Mouse (Mus musculus) Patski (cell line): ENCODE data around the gene Rdh5. TPM values are rescaled to one million over a fixed set of nuclear protein-coding genes. Genes with fewer than 3 reads are reported as not detected.

Source experiments
- ATAC-seq: fragments of 100-300 bp; one replicate; pipeline ENCODE4 v1.8.0; 2021
- CTCF ChIA-PET: fragments of 350-600 bp; sonication (Branson Sonifier 250); formaldehyde crosslinking; loops from one replicate; lab custom pipeline; 2022; ENCODE audit warnings: inconsistent platforms; lab: Charles Lee
- POLR2A ChIA-PET: fragments of 350-600 bp; sonication (Branson Sonifier 250); formaldehyde crosslinking; loops from one replicate; lab custom pipeline; 2022; ENCODE audit warnings: antibody characterized with exemption, inconsistent platforms; lab: Charles Lee
- DNase-seq: peaks from one replicate; pipeline ENCODE4 v3.0.0-alpha.2; 2011; ENCODE audit warnings: low read depth, low spot score
- H3K27me3 ChIP-seq: fragments of 371-371 bp; one replicate; pipeline ENCODE4 v1.5.1; 2021
- CTCF ChIP-seq: fragments of 100-300 bp; IDR thresholded peaks from one replicate; pipeline ENCODE4 v1.5.1; 2021
- in situ Hi-C: fragments of 300-500 bp; cut with MboI; formaldehyde crosslinking; loops from 3 replicates; pipeline ENCODE4 v1.11.1; 2018; ENCODE audit warnings: low pct_unique_long_range_greater_than_20kb, mixed read lengths
- polyA plus RNA-seq: library from polyadenylated mRNA; unstranded; gene quantifications from one replicate; pipeline ENCODE4 v1.2.3, GENCODE M21; 2021

Rdh5 gene
- polyA plus RNA-seq, 1 experiment from 2014 or later: 10.8 TPM

- CTCF ChIA-PET: interaction anchor here (1.0 to 1.3 kb wide), 3 partner anchors 18 to 58 kb away, joined by 3 read pairs; no protein-coding TSS in a partner anchor
- in situ Hi-C loops: no loop called here
- DNase-seq: no peak
Observed at GRCm38 (mm10) chr10:128890383-128891295, 32.0 kb downstream of the Rdh5 start.

GRCm38 (mm10) chr10:128889846-128890245, 32.8 kb downstream of the Rdh5 start:
- ChIA-PET CTCF (interaction anchor here (1.0 kb wide), 1 partner anchor 19 kb away, joined by 3 read pairs; no protein-coding TSS in a partner anchor), POLR2A (interaction anchor here (1.4 to 1.7 kb wide), 2 partner anchors 9 to 14 kb away, joined by 4 to 5 read pairs; no protein-coding TSS in a partner anchor)
- DNase-seq (no peak), ATAC-seq (no peak)
- in situ Hi-C loops: no loop called here
- TF ChIP-seq CTCF: no peak
- no peaks in the 10 kb centered on the region for H3K27me3 ChIP-seq

More at GRCm38 (mm10) chr10:128890383-128891295, 32.0 kb downstream of the Rdh5 start:
- no peak for TF ChIP-seq CTCF
- no peaks in the 10 kb centered on the region for H3K27me3 ChIP-seq
- POLR2A ChIA-PET: interaction anchor here (1.0 to 1.7 kb wide), 6 partner anchors 9 to 85 kb away, joined by 3 to 5 read pairs (median 4); no protein-coding TSS in a partner anchor
- no peak for ATAC-seq

GRCm38 (mm10) chr10:128888941-128889827, 33.5 kb downstream of the Rdh5 start:
- DNase-seq (no peak), ATAC-seq (no peak)
- in situ Hi-C loops: no loop called here
- TF ChIP-seq CTCF: no peak
- ChIA-PET POLR2A (interaction anchor here (1.4 to 1.7 kb wide), 2 partner anchors 8 to 14 kb away, joined by 4 to 5 read pairs; no protein-coding TSS in a partner anchor), CTCF (no interaction called here)
- H3K27me3 ChIP-seq: no peaks in the 10 kb centered on the region

- DNase-seq (no peak), ATAC-seq (no peak)
- CTCF ChIA-PET: interaction anchor here (1.0 to 2.5 kb wide), 5 partner anchors 10 to 40 kb away, joined by 3 to 6 read pairs (median 4); no protein-coding TSS in a partner anchor
Observed at GRCm38 (mm10) chr10:128882067-128882466, 40.6 kb downstream of the Rdh5 start.

GRCm38 (mm10) chr10:128878811-128879210, 43.9 kb downstream of the Rdh5 start:
- POLR2A ChIA-PET: interaction anchor here (0.9 to 1.5 kb wide), 2 partner anchors 12 to 18 kb away, joined by 3 read pairs; partner anchors contain the start of gene Gdf11
- DNase-seq: no peak

More at GRCm38 (mm10) chr10:128882067-128882466, 40.6 kb downstream of the Rdh5 start:
- POLR2A ChIA-PET: interaction anchor here (0.6 to 1.5 kb wide), 2 partner anchors 8 to 9 kb away, joined by 3 to 4 read pairs; no protein-coding TSS in a partner anchor
- in situ Hi-C loops: no loop called here
- H3K27me3 ChIP-seq: no peaks in the 10 kb centered on the region
- TF ChIP-seq CTCF: no peak

GRCm38 (mm10) chr10:128878291-128878690, 44.4 kb downstream of the Rdh5 start:
- ChIA-PET POLR2A (interaction anchor here (1.5 kb wide), 1 partner anchor 13 kb away, joined by 3 read pairs; the partner anchor contains the start of gene Gdf11), CTCF (no interaction called here)
- DNase-seq (no peak), ATAC-seq (no peak)
- no peaks in the 10 kb centered on the region for H3K27me3 ChIP-seq
- no peak for TF ChIP-seq CTCF
- in situ Hi-C loops: no loop called here

More at GRCm38 (mm10) chr10:128878811-128879210, 43.9 kb downstream of the Rdh5 start:
- no peaks in the 10 kb centered on the region for H3K27me3 ChIP-seq
- TF ChIP-seq CTCF: no peak
- in situ Hi-C loops: no loop called here
- no peak for ATAC-seq
- CTCF ChIA-PET: interaction anchor here (1.5 to 2.0 kb wide), 2 partner anchors 15 to 17 kb away, joined by 3 to 5 read pairs; no protein-coding TSS in a partner anchor

GRCm38 (mm10) chr10:128870341-128870740, 52.3 kb downstream of the Rdh5 start:
- ChIA-PET CTCF (interaction anchor here (1.1 to 2.0 kb wide), 3 partner anchors 10 to 39 kb away, joined by 4 to 5 read pairs (median 5); no protein-coding TSS in a partner anchor), POLR2A (interaction anchor here (0.7 kb wide), 1 partner anchor 20 kb away, joined by 4 read pairs; no protein-coding TSS in a partner anchor)
- no peak for TF ChIP-seq CTCF
- ATAC-seq (no peak), DNase-seq (no peak)
- in situ Hi-C loops: no loop called here
- no peaks in the 10 kb centered on the region for H3K27me3 ChIP-seq

GRCm38 (mm10) chr10:128866518-128866917, 56.2 kb downstream of the Rdh5 start:
- CTCF ChIA-PET: interaction anchor here (1.3 to 1.6 kb wide), 3 partner anchors 9 to 28 kb away, joined by 3 to 5 read pairs (median 4); no protein-coding TSS in a partner anchor
- ATAC-seq (no peak), DNase-seq (no peak)
- in situ Hi-C loops: no loop called here
- H3K27me3 ChIP-seq: no peaks in the 10 kb centered on the region
- no peak for TF ChIP-seq CTCF
- POLR2A ChIA-PET: interaction anchor here (0.5 kb wide), 1 partner anchor 111 kb away, joined by 4 read pairs; no protein-coding TSS in a partner anchor

GRCm38 (mm10) chr10:128866042-128866441, 56.6 kb downstream of the Rdh5 start:
- ChIA-PET CTCF (interaction anchor here (1.0 to 1.6 kb wide), 4 partner anchors 10 to 29 kb away, joined by 3 to 5 read pairs (median 4); no protein-coding TSS in a partner anchor), POLR2A (no interaction called here)
- in situ Hi-C loops: no loop called here
- ATAC-seq (no peak), DNase-seq (no peak)
- no peaks in the 10 kb centered on the region for H3K27me3 ChIP-seq
- TF ChIP-seq CTCF: peak; percentile 58

Other genes with a start within 250 kb of the Rdh5 start
- 15.2 TPM for gene Suox, start 248.8 kb downstream of the Rdh5 start, polyA plus RNA-seq
- 93.3 TPM for gene Rab5b, start 226.6 kb downstream of the Rdh5 start, polyA plus RNA-seq
- 1.1 TPM for gene Pmel, start 218.7 kb downstream of the Rdh5 start, polyA plus RNA-seq
- 30.2 TPM for gene Cdk2, start 217.9 kb downstream of the Rdh5 start, polyA plus RNA-seq
- gene Dgka, start 178.0 kb downstream of the Rdh5 start, polyA plus RNA-seq: 9.9 TPM
- gene Pym1, start 175.0 kb downstream of the Rdh5 start, polyA plus RNA-seq: 37.8 TPM
- gene Mmp19, start 132.0 kb downstream of the Rdh5 start, polyA plus RNA-seq: 18.6 TPM
- 81.8 TPM for gene Dnajc14, start 118.8 kb downstream of the Rdh5 start, polyA plus RNA-seq
- gene Tmem198b, start 118.5 kb downstream of the Rdh5 start, polyA plus RNA-seq: 26.7 TPM
- gene Sarnp, start 105.6 kb downstream of the Rdh5 start, polyA plus RNA-seq: 105 TPM
- gene Ormdl2, start 101.2 kb downstream of the Rdh5 start, polyA plus RNA-seq: 56.5 TPM
- gene Gdf11, start 31.2 kb downstream of the Rdh5 start, polyA plus RNA-seq: 62.3 TPM
- gene Cd63, start 21.9 kb downstream of the Rdh5 start, polyA plus RNA-seq: 2,035 TPM
- 203 TPM for gene Bloc1s1, start 1.1 kb upstream of the Rdh5 start, polyA plus RNA-seq
- 20.3 TPM for gene Itga7, start 10.9 kb upstream of the Rdh5 start, polyA plus RNA-seq
- gene Mettl7b, start 38.1 kb upstream of the Rdh5 start, polyA plus RNA-seq: 6.1 TPM
- not detected for gene Olfr9, start 66.5 kb upstream of the Rdh5 start, polyA plus RNA-seq
- not detected for gene Olfr763, start 87.9 kb upstream of the Rdh5 start, polyA plus RNA-seq
- not detected for gene Olfr764-ps1, start 117.0 kb upstream of the Rdh5 start, polyA plus RNA-seq
- gene Olfr765, start 127.1 kb upstream of the Rdh5 start, polyA plus RNA-seq: not detected
- not detected for gene Olfr766-ps1, start 146.1 kb upstream of the Rdh5 start, polyA plus RNA-seq
- gene Olfr767, start 160.0 kb upstream of the Rdh5 start, polyA plus RNA-seq: 0.03 TPM
- not detected for gene Olfr768, start 176.5 kb upstream of the Rdh5 start, polyA plus RNA-seq
- gene Olfr769, start 195.0 kb upstream of the Rdh5 start, polyA plus RNA-seq: not detected
- gene Olfr770, start 216.1 kb upstream of the Rdh5 start, polyA plus RNA-seq: not detected
- not detected for gene Olfr771, start 241.9 kb upstream of the Rdh5 start, polyA plus RNA-seq